Mouse (Mus musculus) neural tube, embryonic 12.5 days (tissue): Measurements from ENCODE around the gene Ankdd1a. TPM values are rescaled to one million over a fixed set of nuclear protein-coding genes. Genes with fewer than 3 reads are reported as not detected.

Experiments used
- ATAC-seq: fragments of 200-750 bp; cut with Nextera tagmentation; 2 replicates; pipeline ENCODE4 v1.8.0; 2017; ENCODE audit warnings: low read depth, mild to moderate bottlenecking, moderate TSS enrichment, moderate library complexity; ENCODE audit not compliant: low FRiP score
- H3K27ac ChIP-seq: fragments of 300-500 bp; sonication (generic); 2 replicates; pipeline ENCODE4 v1.5.1; 2016
- H3K27me3 ChIP-seq: fragments of 300-500 bp; sonication (generic); replicated peaks from 2 replicates; pipeline ENCODE4 v1.6.1; 2016; ENCODE audit warnings: mild to moderate bottlenecking
- H3K36me3 ChIP-seq: fragments of 300-500 bp; sonication (generic); 2 replicates; pipeline ENCODE4 v1.6.1; 2016; ENCODE audit warnings: mild to moderate bottlenecking
- H3K4me1 ChIP-seq: fragments of 300-500 bp; sonication (generic); 2 replicates; pipeline ENCODE4 v1.6.1; 2016
- H3K4me2 ChIP-seq: fragments of 300-500 bp; sonication (generic); replicated peaks from 2 replicates; pipeline ENCODE4 v1.6.1; 2016; ENCODE audit warnings: mild to moderate bottlenecking
- H3K4me3 ChIP-seq: fragments of 300-500 bp; sonication (generic); 2 replicates; pipeline ENCODE4 v1.5.1; 2016
- H3K9ac ChIP-seq: fragments of 300-500 bp; sonication (generic); 2 replicates; pipeline ENCODE4 v1.6.1; 2016; ENCODE audit warnings: mild to moderate bottlenecking
- H3K9me3 ChIP-seq: fragments of 300-500 bp; sonication (generic); 2 replicates; pipeline ENCODE4 v1.6.1; 2016; ENCODE audit warnings: mild to moderate bottlenecking
- WGBS: fragments of 180-500 bp; shearing (Covaris S2); methylation state at CpG from one replicate; pipeline ENCODE4 v1.1.7; 2016; 5-methylcytosine and 5-hydroxymethylcytosine counted together
- polyA plus RNA-seq: library from polyadenylated mRNA; unstranded; fragments of >200 nt; fragmentation: Nextera tagmentation; extraction: Ambion mirVana; gene quantifications from 2 replicates; pipeline ENCODE4 v1.2.1, GENCODE M21; 2016

Gene Ankdd1a
- polyA plus RNA-seq, 1 experiment from 2014 or later: 0.38 TPM

- Histone ChIP-seq H3K27ac (no peak overlapping the region), H3K27me3 (no peaks in the 10 kb centered on the region), H3K9me3 (no peaks in the 10 kb centered on the region), H3K4me1 (0 out of 2 replicates have a peak, but pooled peaks cover 5% of the 10 kb centered on the region), H3K4me3 (no peak overlapping the region), H3K4me2 (no peak overlapping the region), H3K36me3 (no peaks in the 10 kb centered on the region), H3K9ac (no peak overlapping the region)
- ATAC-seq: no peak
- WGBS: 71% methylated on average over 13 of the region's 13 CpGs
Observed at GRCm38 (mm10) chr9:65541126-65542068, 21.4 kb upstream of the Ankdd1a start.

- ATAC-seq: no peak
- H3K9ac ChIP-seq: no peak overlapping the region
- H3K36me3 ChIP-seq: no peaks in the 10 kb centered on the region
- 84% methylated on average over 9 of the region's 9 CpGs for WGBS
- no peak overlapping the region for H3K27ac ChIP-seq
- H3K4me3 ChIP-seq: no peak overlapping the region
- no peaks in the 10 kb centered on the region for H3K4me1 ChIP-seq
- no peaks in the 10 kb centered on the region for H3K27me3 ChIP-seq
- no peak overlapping the region for H3K4me2 ChIP-seq
- H3K9me3 ChIP-seq: no peaks in the 10 kb centered on the region
Observed at GRCm38 (mm10) chr9:65539697-65540096, 19.7 kb upstream of the Ankdd1a start.

GRCm38 (mm10) chr9:65537901-65538630 is 18.1 kb upstream of the Ankdd1a start:
- Histone ChIP-seq H3K4me2 (no peak overlapping the region), H3K9me3 (peaks cover 4% of the 10 kb centered on the region; the same call in 1 of the 2 replicates), H3K4me3 (no peak overlapping the region), H3K9ac (no peak overlapping the region), H3K4me1 (no peaks in the 10 kb centered on the region), H3K27me3 (no peaks in the 10 kb centered on the region), H3K27ac (no peak overlapping the region), H3K36me3 (no peaks in the 10 kb centered on the region)
- 87% methylated on average over 8 of the region's 8 CpGs for WGBS
- ATAC-seq: no peak

GRCm38 (mm10) chr9:65536491-65536890 is 16.5 kb upstream of the Ankdd1a start:
- H3K4me1 ChIP-seq: no peaks in the 10 kb centered on the region
- H3K27ac ChIP-seq: no peak overlapping the region
- no peak overlapping the region for H3K4me2 ChIP-seq
- no peak overlapping the region for H3K4me3 ChIP-seq
- no peak overlapping the region for H3K9ac ChIP-seq
- H3K9me3 ChIP-seq: peaks cover 4% of the 10 kb centered on the region; the same call in 1 of the 2 replicates
- H3K36me3 ChIP-seq: no peaks in the 10 kb centered on the region
- no peaks in the 10 kb centered on the region for H3K27me3 ChIP-seq
- WGBS: 76% methylated on average over 4 of the region's 4 CpGs
- no peak for ATAC-seq

GRCm38 (mm10) chr9:65535789-65536469 is 15.9 kb upstream of the Ankdd1a start:
- Histone ChIP-seq H3K4me2 (no peak overlapping the region), H3K4me1 (no peaks in the 10 kb centered on the region), H3K27ac (no peak overlapping the region), H3K4me3 (no peak overlapping the region), H3K27me3 (no peaks in the 10 kb centered on the region), H3K9me3 (peaks cover 4% of the 10 kb centered on the region; the same call in 1 of the 2 replicates), H3K9ac (no peak overlapping the region), H3K36me3 (no peaks in the 10 kb centered on the region)
- ATAC-seq: no peak
- WGBS: 87% methylated on average over 11 of the region's 11 CpGs

GRCm38 (mm10) chr9:65535191-65535722 is 15.3 kb upstream of the Ankdd1a start:
- no peak overlapping the region for H3K4me3 ChIP-seq
- H3K27me3 ChIP-seq: no peaks in the 10 kb centered on the region
- no peak for ATAC-seq
- peaks cover 4% of the 10 kb centered on the region; the same call in 1 of the 2 replicates for H3K9me3 ChIP-seq
- WGBS: 77% methylated on average over 3 of the region's 3 CpGs
- no peaks in the 10 kb centered on the region for H3K4me1 ChIP-seq
- no peak overlapping the region for H3K27ac ChIP-seq
- H3K4me2 ChIP-seq: no peak overlapping the region
- H3K9ac ChIP-seq: no peak overlapping the region
- no peaks in the 10 kb centered on the region for H3K36me3 ChIP-seq

- peaks cover 4% of the 10 kb centered on the region; the same call in 1 of the 2 replicates for H3K9me3 ChIP-seq
- H3K27ac ChIP-seq: no peak overlapping the region
- no peak for ATAC-seq
- no peaks in the 10 kb centered on the region for H3K27me3 ChIP-seq
- no peaks in the 10 kb centered on the region for H3K4me1 ChIP-seq
- no peaks in the 10 kb centered on the region for H3K36me3 ChIP-seq
- 85% methylated on average over 3 of the region's 3 CpGs for WGBS
- no peak overlapping the region for H3K4me3 ChIP-seq
- H3K4me2 ChIP-seq: no peak overlapping the region
- H3K9ac ChIP-seq: no peak overlapping the region
Observed at GRCm38 (mm10) chr9:65534111-65534510, 14.1 kb upstream of the Ankdd1a start.

GRCm38 (mm10) chr9:65532986-65533385 is 13.0 kb upstream of the Ankdd1a start:
- 67% methylated on average over 8 of the region's 8 CpGs for WGBS
- Histone ChIP-seq H3K27ac (no peak overlapping the region), H3K9me3 (peaks cover 4% of the 10 kb centered on the region; the same call in 1 of the 2 replicates), H3K36me3 (no peaks in the 10 kb centered on the region), H3K9ac (no peak overlapping the region), H3K4me1 (no peaks in the 10 kb centered on the region), H3K4me2 (no peak overlapping the region), H3K4me3 (no peak overlapping the region), H3K27me3 (no peaks in the 10 kb centered on the region)
- no peak for ATAC-seq

- Histone ChIP-seq H3K27me3 (no peaks in the 10 kb centered on the region), H3K9me3 (peaks cover 4% of the 10 kb centered on the region; the same call in 1 of the 2 replicates), H3K4me2 (no peak overlapping the region), H3K9ac (no peak overlapping the region), H3K4me3 (no peak overlapping the region), H3K4me1 (no peaks in the 10 kb centered on the region), H3K27ac (no peak overlapping the region), H3K36me3 (no peaks in the 10 kb centered on the region)
- ATAC-seq: no peak
- WGBS: 91% methylated on average over 5 of the region's 5 CpGs
Observed at GRCm38 (mm10) chr9:65531283-65531682, 11.3 kb upstream of the Ankdd1a start.

- no peak overlapping the region for H3K4me2 ChIP-seq
- no peaks in the 10 kb centered on the region for H3K36me3 ChIP-seq
- no peaks in the 10 kb centered on the region for H3K27me3 ChIP-seq
- no peaks in the 10 kb centered on the region for H3K4me1 ChIP-seq
- H3K9me3 ChIP-seq: peaks cover 4% of the 10 kb centered on the region; the same call in 1 of the 2 replicates
- H3K27ac ChIP-seq: no peak overlapping the region
- H3K9ac ChIP-seq: no peak overlapping the region
- no peak for ATAC-seq
- 68% methylated on average over 8 of the region's 8 CpGs for WGBS
- no peak overlapping the region for H3K4me3 ChIP-seq
Observed at GRCm38 (mm10) chr9:65529659-65530058, 9.7 kb upstream of the Ankdd1a start.

GRCm38 (mm10) chr9:65528417-65529038 is 8.5 kb upstream of the Ankdd1a start:
- no peak overlapping the region for H3K4me2 ChIP-seq
- no peaks in the 10 kb centered on the region for H3K27me3 ChIP-seq
- no peak overlapping the region for H3K4me3 ChIP-seq
- no peak overlapping the region for H3K9ac ChIP-seq
- H3K27ac ChIP-seq: no peak overlapping the region
- no peaks in the 10 kb centered on the region for H3K9me3 ChIP-seq
- H3K4me1 ChIP-seq: no peaks in the 10 kb centered on the region
- H3K36me3 ChIP-seq: no peaks in the 10 kb centered on the region
- WGBS: 88% methylated on average over 6 of the region's 6 CpGs
- no peak for ATAC-seq
